Mouse (Mus musculus): ENCODE results near the gene Card9. TPM values are rescaled to one million over a fixed set of nuclear protein-coding genes. Genes with fewer than 3 reads are reported as not detected.
A peak's percentile ranks its signal among the peaks of the same experiment; 100 is the strongest.

Card9 gene
- polyA plus RNA-seq, 1 experiment from 2014 or later, result 1.1 TPM

DNA sequence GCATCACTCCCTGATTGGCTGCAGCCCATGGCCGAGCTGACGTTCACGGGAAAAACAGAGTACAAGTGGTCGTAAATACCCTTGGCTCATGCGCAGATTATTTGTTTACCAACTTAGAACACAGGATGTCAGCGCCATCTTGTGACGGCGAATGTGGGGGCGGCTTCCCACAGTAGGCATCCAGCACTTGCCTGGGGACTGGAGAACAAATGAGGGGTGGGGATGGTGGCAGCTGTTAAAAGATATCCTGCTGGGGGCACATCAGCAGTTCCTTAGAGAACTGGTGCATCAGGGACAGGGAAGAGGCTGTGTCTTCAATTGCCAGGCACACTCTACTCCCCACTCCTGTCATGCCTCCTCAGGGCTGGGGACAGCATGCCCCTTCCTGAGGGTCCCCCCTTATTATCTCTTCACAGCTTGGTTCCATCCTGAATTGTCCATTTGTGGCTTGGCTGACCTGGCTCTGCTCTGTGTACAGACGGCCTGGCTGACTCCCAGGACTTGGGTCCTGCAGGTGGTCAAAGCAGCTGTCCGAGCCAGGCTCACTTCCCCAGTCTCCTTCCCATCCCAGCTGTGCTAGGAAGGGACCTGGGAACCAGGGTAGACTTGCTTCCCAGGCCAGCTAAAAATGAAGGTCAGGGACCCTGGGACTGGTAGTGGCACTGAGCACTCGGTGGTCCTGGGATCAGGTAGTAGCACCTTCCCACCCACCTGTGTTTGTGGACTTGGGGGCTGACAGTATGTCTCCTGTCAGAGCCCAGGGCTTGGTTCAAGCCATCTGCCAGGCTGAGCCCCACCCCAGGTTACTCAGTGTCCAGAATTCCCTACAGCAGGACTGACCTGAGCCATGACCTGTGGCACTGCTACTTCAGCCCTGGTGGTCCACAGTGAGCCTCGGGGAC is 22.2 kb downstream of the Card9 start:
- Histone ChIP-seq H3K36me3 (peaks cover 53% of the 10 kb centered on the region), H3K27ac (no peak overlapping the region), H3K9me3 (no peaks in the 10 kb centered on the region), H3K4me1 (replicated peaks) (no peaks in the 10 kb centered on the region), H3K4me3 (no peak overlapping the region), H3K27me3 (ENCODE audit: insufficient read depth, poor library complexity, severe bottlenecking) (no peaks in the 10 kb centered on the region)
- DNase-seq (ENCODE audit: low spot score), result no peak
- 80% methylated on average over 9 of the region's 13 CpGs for WGBS

DNA sequence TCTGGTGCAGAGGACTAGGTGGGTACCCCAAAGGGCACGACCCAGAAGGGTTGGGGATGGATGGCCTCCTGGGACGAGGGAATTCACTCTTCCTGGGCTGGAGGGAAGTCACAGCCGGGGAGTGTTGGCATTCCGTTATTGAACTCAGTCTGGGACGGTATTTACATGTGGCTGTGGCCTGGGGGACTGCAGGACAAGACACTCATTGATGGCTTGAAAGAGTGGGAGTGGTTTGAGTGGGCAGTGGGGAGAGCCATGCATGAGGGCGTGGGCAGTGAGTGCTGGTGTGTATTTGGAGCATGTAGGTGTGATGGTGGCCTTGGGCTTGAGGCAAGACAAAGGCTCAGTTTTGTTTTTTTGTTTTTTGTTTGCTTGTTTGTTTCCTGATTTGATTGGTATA is 30.0 kb downstream of the Card9 start:
- Histone ChIP-seq H3K27me3 (ENCODE audit: insufficient read depth, poor library complexity, severe bottlenecking) (no peaks in the 10 kb centered on the region), H3K4me1 (replicated peaks) (peaks cover 16% of the 10 kb centered on the region), H3K9me3 (no peaks in the 10 kb centered on the region), H3K27ac (peak overlapping the region; percentile 42), H3K36me3 (peaks cover 70% of the 10 kb centered on the region), H3K4me3 (peak overlapping the region; percentile 18; the same call in 1 of the 2 replicates)
- 69% methylated on average over 6 of the region's 6 CpGs for WGBS
- DNase-seq (ENCODE audit: low spot score), result no peak

- H3K36me3 ChIP-seq, result peaks cover 76% of the 10 kb centered on the region
- H3K9me3 ChIP-seq, result no peaks in the 10 kb centered on the region
- 81% methylated on average over 4 of the region's 4 CpGs for WGBS
- H3K27ac ChIP-seq, result peak overlapping the region; percentile 42
- DNase-seq (ENCODE audit: low spot score), result no peak
- peaks cover 16% of the 10 kb centered on the region for H3K4me1 ChIP-seq (replicated peaks)
- H3K27me3 ChIP-seq (ENCODE audit: insufficient read depth, poor library complexity, severe bottlenecking), result no peaks in the 10 kb centered on the region
- H3K4me3 ChIP-seq, result peak overlapping the region; percentile 18; the same call in 1 of the 2 replicates
Observed at GRCm38 (mm10) chr2:26330056-26330468, 30.7 kb downstream of the Card9 start.

DNA sequence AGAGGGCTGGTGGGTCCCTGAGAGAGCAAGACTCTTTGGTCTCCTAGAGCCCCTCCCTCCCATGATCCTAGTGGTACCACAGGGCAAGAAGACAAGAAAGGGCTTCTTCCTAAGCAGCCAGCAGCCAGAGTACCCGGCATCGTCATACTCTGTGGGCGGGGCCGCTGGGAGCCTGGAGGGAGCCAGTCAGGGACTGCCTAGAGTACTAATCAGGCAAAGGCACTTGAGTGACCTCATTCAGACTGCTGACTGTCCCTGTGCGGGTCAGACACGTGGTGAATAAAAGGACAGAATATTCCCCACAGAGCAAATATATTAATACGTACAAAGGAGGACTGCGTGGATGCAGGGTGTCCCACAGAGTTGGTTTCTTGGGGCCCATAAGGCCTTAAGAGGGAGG is 31.3 kb downstream of the Card9 start:
- Histone ChIP-seq H3K4me3 (no peak overlapping the region), H3K36me3 (peaks cover 83% of the 10 kb centered on the region), H3K9me3 (no peaks in the 10 kb centered on the region), H3K27ac (peak overlapping the region; percentile 42; the same call in 1 of the 2 replicates), H3K4me1 (replicated peaks) (peaks cover 16% of the 10 kb centered on the region), H3K27me3 (ENCODE audit: insufficient read depth, poor library complexity, severe bottlenecking) (no peaks in the 10 kb centered on the region)
- DNase-seq (ENCODE audit: low spot score), result no peak
- WGBS, result 54% methylated on average over 8 of the region's 8 CpGs

GRCm38 (mm10) chr2:26327852-26328251 is 32.9 kb downstream of the Card9 start:
- no peak for DNase-seq (ENCODE audit: low spot score)
- 90% methylated on average over 4 of the region's 4 CpGs for WGBS
- no peak overlapping the region for H3K27ac ChIP-seq
- no peaks in the 10 kb centered on the region for H3K27me3 ChIP-seq (ENCODE audit: insufficient read depth, poor library complexity, severe bottlenecking)
- H3K36me3 ChIP-seq, result peaks cover 96% of the 10 kb centered on the region
- H3K9me3 ChIP-seq, result no peaks in the 10 kb centered on the region
- no peak overlapping the region for H3K4me3 ChIP-seq
- peaks cover 16% of the 10 kb centered on the region for H3K4me1 ChIP-seq (replicated peaks)

GRCm38 (mm10) chr2:26325386-26326181 is 35.1 kb downstream of the Card9 start:
- DNase-seq (ENCODE audit: low spot score), result peak; percentile 72
- no peak overlapping the region for H3K27ac ChIP-seq
- WGBS, result 70% methylated on average over 15 of the region's 15 CpGs
- no peak overlapping the region for H3K4me3 ChIP-seq
- no peaks in the 10 kb centered on the region for H3K9me3 ChIP-seq
- no peaks in the 10 kb centered on the region for H3K27me3 ChIP-seq (ENCODE audit: insufficient read depth, poor library complexity, severe bottlenecking)
- H3K36me3 ChIP-seq, result peaks cover 96% of the 10 kb centered on the region
- peaks cover 14% of the 10 kb centered on the region for H3K4me1 ChIP-seq (replicated peaks)

GRCm38 (mm10) chr2:26324917-26325316 is 35.8 kb downstream of the Card9 start:
- peaks cover 96% of the 10 kb centered on the region for H3K36me3 ChIP-seq
- H3K27ac ChIP-seq, result no peak overlapping the region
- H3K4me1 ChIP-seq (replicated peaks), result peaks cover 14% of the 10 kb centered on the region
- H3K27me3 ChIP-seq (ENCODE audit: insufficient read depth, poor library complexity, severe bottlenecking), result no peaks in the 10 kb centered on the region
- H3K9me3 ChIP-seq, result no peaks in the 10 kb centered on the region
- 92% methylated on average over 2 of the region's 2 CpGs for WGBS
- no peak overlapping the region for H3K4me3 ChIP-seq
- DNase-seq (ENCODE audit: low spot score), result no peak

DNA sequence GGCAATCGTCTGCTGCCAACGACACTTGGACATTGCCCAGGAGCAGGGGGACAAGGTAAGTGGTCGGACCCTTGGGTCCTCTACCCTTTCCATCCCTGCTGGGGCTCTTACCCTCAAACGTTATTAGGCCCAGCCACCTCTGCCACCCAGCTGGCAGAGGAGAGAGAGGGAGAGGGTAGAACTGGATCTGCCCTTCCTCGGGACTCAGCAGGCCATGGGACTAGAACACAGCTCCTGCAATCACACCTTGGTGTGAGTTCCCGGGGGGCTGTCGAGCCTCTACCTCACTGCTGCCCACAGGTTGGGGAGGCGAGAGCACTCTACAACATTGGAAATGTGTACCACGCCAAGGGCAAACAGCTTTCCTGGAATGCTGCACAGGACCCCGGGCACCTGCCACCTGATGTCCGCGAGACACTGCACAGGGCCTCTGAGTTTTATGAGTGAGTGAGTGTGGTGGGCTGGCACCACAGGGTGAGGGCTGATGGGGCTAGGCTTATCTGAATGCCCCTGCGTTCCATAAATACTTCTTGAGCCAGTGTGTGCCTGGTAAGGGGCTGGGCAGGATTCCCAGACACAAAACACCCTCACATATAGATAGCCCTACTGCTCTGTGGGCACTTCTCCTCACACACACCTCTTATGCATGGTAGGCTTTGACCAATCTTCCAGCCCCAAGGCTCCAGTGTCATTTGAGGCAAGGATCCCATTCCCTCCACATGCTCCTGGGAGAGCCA is 37.0 kb downstream of the Card9 start:
- Histone ChIP-seq H3K4me1 (replicated peaks) (peaks cover 18% of the 10 kb centered on the region), H3K9me3 (no peaks in the 10 kb centered on the region), H3K4me3 (no peak overlapping the region), H3K27ac (no peak overlapping the region), H3K36me3 (peaks cover 98% of the 10 kb centered on the region), H3K27me3 (ENCODE audit: insufficient read depth, poor library complexity, severe bottlenecking) (no peaks in the 10 kb centered on the region)
- no peak for DNase-seq (ENCODE audit: low spot score)
- WGBS, result 92% methylated on average over 13 of the region's 13 CpGs

GRCm38 (mm10) chr2:26320245-26321185 is 40.2 kb downstream of the Card9 start:
- WGBS, result 90% methylated on average over 14 of the region's 14 CpGs
- Histone ChIP-seq H3K4me3 (no peak overlapping the region), H3K27ac (no peak overlapping the region), H3K27me3 (ENCODE audit: insufficient read depth, poor library complexity, severe bottlenecking) (no peaks in the 10 kb centered on the region), H3K36me3 (peaks cover 84% of the 10 kb centered on the region), H3K4me1 (replicated peaks) (peaks cover 50% of the 10 kb centered on the region), H3K9me3 (no peaks in the 10 kb centered on the region)
- DNase-seq (ENCODE audit: low spot score), result no peak

- no peaks in the 10 kb centered on the region for H3K9me3 ChIP-seq
- no peak overlapping the region for H3K27ac ChIP-seq
- no peak overlapping the region for H3K4me3 ChIP-seq
- no peaks in the 10 kb centered on the region for H3K27me3 ChIP-seq (ENCODE audit: insufficient read depth, poor library complexity, severe bottlenecking)
- 91% methylated on average over 13 of the region's 13 CpGs for WGBS
- peaks cover 76% of the 10 kb centered on the region for H3K36me3 ChIP-seq
- H3K4me1 ChIP-seq (replicated peaks), result peaks cover 58% of the 10 kb centered on the region
- no peak for DNase-seq (ENCODE audit: low spot score)
Observed at GRCm38 (mm10) chr2:26319519-26320244, 41.0 kb downstream of the Card9 start.

- WGBS, result 92% methylated on average over 9 of the region's 9 CpGs
- Histone ChIP-seq H3K9me3 (no peaks in the 10 kb centered on the region), H3K27ac (no peak overlapping the region), H3K4me3 (no peak overlapping the region), H3K4me1 (replicated peaks) (peaks cover 64% of the 10 kb centered on the region), H3K27me3 (ENCODE audit: insufficient read depth, poor library complexity, severe bottlenecking) (no peaks in the 10 kb centered on the region), H3K36me3 (peaks cover 70% of the 10 kb centered on the region)
- DNase-seq (ENCODE audit: low spot score), result no peak
Observed at GRCm38 (mm10) chr2:26319109-26319508, 41.6 kb downstream of the Card9 start.

All from hindbrain, embryonic 10.5 days (tissue).